Mouse (Mus musculus): ENCODE data around the gene Tyr. TPM values are rescaled to one million over a fixed set of nuclear protein-coding genes. Genes with fewer than 3 reads are reported as not detected.
"Not testable (repeated sequence)": the region's sequence is repeated elsewhere in the genome, so short reads cannot be mapped to it uniquely, and the experiment has no call there.

Gene Tyr
- polyA plus RNA-seq (2012; rRNA removed) = 0.02 TPM in 1 of 2 replicates, not detected in the other

GRCm38 (mm10) chr7:87493412-87493811, at the start of gene Tyr:
Tyr (minus strand) TSS chr7:87493512.
- H3K27me3 ChIP-seq (ENCODE audit: control insufficient read depth, insufficient read depth, low read length) = no peaks in the 10 kb centered on the region
- H3K4me1 ChIP-seq (ENCODE audit: control insufficient read depth, insufficient read depth, low read length) = no peaks in the 10 kb centered on the region
- DNase-seq = no peak
- TF ChIP-seq POLR2A (IDR thresholded peaks at IDR 0.05; ENCODE audit: borderline replicate concordance, insufficient read depth, low read length) (no peak), CTCF (IDR thresholded peaks at IDR 0.05; ENCODE audit: borderline replicate concordance, insufficient read depth, low read depth, low read length) (no peak)
- H3K4me3 ChIP-seq (replicated peaks; ENCODE audit: insufficient read depth, low read depth, low read length) = no peak within 1 kb of the TSS
- H3K27ac ChIP-seq (ENCODE audit: insufficient read depth, low read length) = no peak within 1 kb of the TSS

DNA sequence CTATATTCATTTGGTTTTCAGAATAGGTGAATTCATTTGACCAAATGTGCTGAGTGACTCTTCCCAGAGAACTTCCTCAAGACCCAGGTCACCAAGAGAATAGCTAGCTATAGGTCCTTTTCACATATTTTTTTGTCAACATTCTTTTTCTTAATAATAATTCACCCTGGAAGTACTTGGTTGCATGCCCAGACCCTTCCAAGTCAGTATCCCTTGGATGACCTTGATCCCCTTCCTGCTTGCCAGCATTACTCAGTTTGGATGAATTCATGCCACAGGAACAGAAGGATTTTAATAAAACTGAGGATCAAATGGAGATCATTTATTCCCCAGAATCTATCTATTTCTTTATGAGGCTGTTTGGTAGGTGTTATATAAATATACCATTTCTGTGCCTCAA, 45.7 kb upstream of the Tyr start:
- no peak for TF ChIP-seq POLR2A (IDR thresholded peaks at IDR 0.05; ENCODE audit: borderline replicate concordance, insufficient read depth, low read length)
- no peak for TF ChIP-seq CTCF (IDR thresholded peaks at IDR 0.05; ENCODE audit: borderline replicate concordance, insufficient read depth, low read depth, low read length)
- DNase-seq = no peak
- H3K27me3 ChIP-seq (ENCODE audit: control insufficient read depth, insufficient read depth, low read length) = no peaks in the 10 kb centered on the region
- H3K4me3 ChIP-seq (replicated peaks; ENCODE audit: insufficient read depth, low read depth, low read length) = no peak overlapping the region
- H3K4me1 ChIP-seq (ENCODE audit: control insufficient read depth, insufficient read depth, low read length) = no peaks in the 10 kb centered on the region
- no peak overlapping the region for H3K27ac ChIP-seq (ENCODE audit: insufficient read depth, low read length)

DNA sequence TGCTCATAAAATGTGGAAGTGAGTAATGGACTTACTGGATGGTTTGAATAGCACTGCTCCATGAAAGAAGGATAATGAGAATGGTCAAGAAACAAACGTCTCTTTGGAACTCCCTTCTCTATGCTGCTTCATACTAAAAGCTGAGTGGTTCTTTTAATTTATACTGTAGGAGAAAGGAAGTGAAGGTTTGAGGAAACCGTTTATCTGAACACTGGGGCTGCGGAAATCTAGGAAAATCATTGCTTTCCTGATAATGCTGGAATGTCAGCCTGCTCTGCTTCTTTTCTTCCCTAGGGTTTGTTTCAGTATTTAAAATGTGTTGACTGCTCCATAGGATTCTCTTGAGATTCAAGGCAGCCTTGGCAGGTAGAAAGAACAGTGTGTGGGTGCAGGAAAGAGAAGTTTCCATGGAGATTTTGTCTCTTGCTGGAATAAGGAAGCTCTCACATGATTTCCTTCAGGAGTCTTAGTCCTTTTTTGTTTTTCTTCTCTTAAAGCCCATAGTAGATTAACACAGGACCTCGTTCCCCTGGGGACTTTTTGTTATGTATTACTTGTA, 891 bp upstream of the Tyr start:
- H3K4me1 ChIP-seq (ENCODE audit: control insufficient read depth, insufficient read depth, low read length) = no peaks in the 10 kb centered on the region
- 23% methylated on average over 4 of the region's 4 CpGs for WGBS
- no peak overlapping the region for H3K27ac ChIP-seq (ENCODE audit: insufficient read depth, low read length)
- H3K27me3 ChIP-seq (ENCODE audit: control insufficient read depth, insufficient read depth, low read length) = no peaks in the 10 kb centered on the region
- no peak for DNase-seq
- no peak for TF ChIP-seq CTCF (IDR thresholded peaks at IDR 0.05; ENCODE audit: borderline replicate concordance, insufficient read depth, low read depth, low read length)
- no peak for TF ChIP-seq POLR2A (IDR thresholded peaks at IDR 0.05; ENCODE audit: borderline replicate concordance, insufficient read depth, low read length)
- H3K4me3 ChIP-seq (replicated peaks; ENCODE audit: insufficient read depth, low read depth, low read length) = no peak overlapping the region

DNA sequence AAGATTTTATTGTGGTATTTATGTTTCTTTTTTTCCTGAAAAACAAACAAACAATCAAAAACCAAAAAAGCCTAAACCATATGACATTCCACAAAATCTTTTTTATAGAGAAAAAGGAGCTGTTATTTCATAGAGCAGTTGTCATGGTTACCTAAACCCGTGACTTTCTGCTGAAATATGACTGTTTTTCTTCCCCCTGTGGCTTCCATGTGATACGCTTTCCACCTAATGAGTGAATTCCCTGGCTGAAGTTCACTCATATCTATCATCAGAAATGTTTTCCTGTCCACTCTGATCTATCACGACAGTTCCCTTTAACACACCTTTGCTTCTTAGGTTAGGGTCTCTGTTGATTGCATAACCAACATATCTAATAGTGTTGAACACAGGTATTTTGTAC, 5.3 kb downstream of the Tyr start:
- Histone ChIP-seq H3K27ac (ENCODE audit: insufficient read depth, low read length) (no peak overlapping the region), H3K27me3 (ENCODE audit: control insufficient read depth, insufficient read depth, low read length) (no peaks in the 10 kb centered on the region), H3K4me1 (ENCODE audit: control insufficient read depth, insufficient read depth, low read length) (no peaks in the 10 kb centered on the region), H3K4me3 (replicated peaks; ENCODE audit: insufficient read depth, low read depth, low read length) (no peak overlapping the region)
- TF ChIP-seq POLR2A (IDR thresholded peaks at IDR 0.05; ENCODE audit: borderline replicate concordance, insufficient read depth, low read length) = no peak
- TF ChIP-seq CTCF (IDR thresholded peaks at IDR 0.05; ENCODE audit: borderline replicate concordance, insufficient read depth, low read depth, low read length) = no peak
- WGBS = 52% methylated on average over 3 of the region's 3 CpGs
- no peak for DNase-seq

DNA sequence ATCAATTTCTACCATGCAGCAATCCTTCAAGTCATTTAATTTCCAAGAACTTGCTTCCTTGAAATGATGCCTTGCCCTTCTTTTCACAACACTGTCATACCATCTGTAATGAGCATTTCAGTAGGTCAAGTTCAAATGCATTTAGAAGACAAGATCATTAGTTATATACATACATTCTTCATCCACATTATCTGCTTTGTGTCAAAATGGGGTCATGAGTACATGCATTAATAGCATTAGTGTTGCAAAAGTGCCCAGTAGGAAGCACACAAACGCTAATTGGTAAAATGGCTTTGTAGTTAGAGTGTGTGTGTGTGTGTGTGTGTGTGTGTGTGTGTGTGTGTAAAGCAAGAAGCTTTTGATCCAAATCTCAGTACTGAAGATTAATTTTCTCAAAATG, 80.0 kb downstream of the Tyr start:
- DNase-seq = no peak
- H3K27ac ChIP-seq (ENCODE audit: insufficient read depth, low read length) = no peak overlapping the region
- no peaks in the 10 kb centered on the region for H3K4me1 ChIP-seq (ENCODE audit: control insufficient read depth, insufficient read depth, low read length)
- H3K27me3 ChIP-seq (ENCODE audit: control insufficient read depth, insufficient read depth, low read length) = no peaks in the 10 kb centered on the region
- no peak overlapping the region for H3K4me3 ChIP-seq (replicated peaks; ENCODE audit: insufficient read depth, low read depth, low read length)
- TF ChIP-seq CTCF (IDR thresholded peaks at IDR 0.05; ENCODE audit: borderline replicate concordance, insufficient read depth, low read depth, low read length) = no peak
- no peak for TF ChIP-seq POLR2A (IDR thresholded peaks at IDR 0.05; ENCODE audit: borderline replicate concordance, insufficient read depth, low read length)
- WGBS = 65% methylated on average over 1 of the region's 1 CpGs

GRCm38 (mm10) chr7:87411373-87411772, 81.9 kb downstream of the Tyr start:
- H3K27me3 ChIP-seq (ENCODE audit: control insufficient read depth, insufficient read depth, low read length); H3K27ac ChIP-seq (ENCODE audit: insufficient read depth, low read length); DNase-seq; H3K4me3 ChIP-seq (replicated peaks; ENCODE audit: insufficient read depth, low read depth, low read length); H3K4me1 ChIP-seq (ENCODE audit: control insufficient read depth, insufficient read depth, low read length): not testable (repeated sequence)
- 15% methylated on average over 4 of the region's 4 CpGs for WGBS
- 0 out of 2 replicates have a peak, but pooled peaks have one; percentile 3 for TF ChIP-seq CTCF (IDR thresholded peaks at IDR 0.05; ENCODE audit: borderline replicate concordance, insufficient read depth, low read depth, low read length)

- H3K4me3 ChIP-seq (replicated peaks; ENCODE audit: insufficient read depth, low read depth, low read length) = no peak overlapping the region
- 82% methylated on average over 7 of the region's 7 CpGs for WGBS
- DNase-seq = no peak
- no peak overlapping the region for H3K27ac ChIP-seq (ENCODE audit: insufficient read depth, low read length)
- H3K4me1 ChIP-seq (ENCODE audit: control insufficient read depth, insufficient read depth, low read length) = no peaks in the 10 kb centered on the region
- no peak for TF ChIP-seq POLR2A (IDR thresholded peaks at IDR 0.05; ENCODE audit: borderline replicate concordance, insufficient read depth, low read length)
- no peak for TF ChIP-seq CTCF (IDR thresholded peaks at IDR 0.05; ENCODE audit: borderline replicate concordance, insufficient read depth, low read depth, low read length)
- no peaks in the 10 kb centered on the region for H3K27me3 ChIP-seq (ENCODE audit: control insufficient read depth, insufficient read depth, low read length)
Measured at GRCm38 (mm10) chr7:87397023-87397422, 96.3 kb downstream of the Tyr start.

DNA sequence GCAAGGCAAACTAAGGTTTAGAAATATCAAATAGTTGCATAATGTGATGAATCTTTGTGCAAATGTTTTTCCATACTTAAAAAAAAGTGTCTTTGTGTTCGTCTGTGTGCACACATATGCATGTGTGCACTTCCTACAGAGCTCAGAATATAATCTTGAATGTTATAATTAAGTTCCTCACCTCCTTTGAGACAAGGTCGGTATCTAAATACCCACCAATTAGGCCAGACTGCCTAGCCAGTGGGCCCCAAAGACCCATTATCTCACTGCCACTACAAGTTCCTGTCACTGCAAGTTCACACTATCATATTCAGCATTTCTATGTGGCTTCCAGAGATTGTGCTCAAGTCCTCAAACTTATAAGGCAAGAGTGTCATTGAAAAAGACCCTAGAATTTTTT, 118.4 kb downstream of the Tyr start:
- no peaks in the 10 kb centered on the region for H3K4me1 ChIP-seq (ENCODE audit: control insufficient read depth, insufficient read depth, low read length)
- WGBS = 67% methylated on average over 2 of the region's 2 CpGs
- DNase-seq = no peak
- TF ChIP-seq CTCF (IDR thresholded peaks at IDR 0.05; ENCODE audit: borderline replicate concordance, insufficient read depth, low read depth, low read length) (no peak), POLR2A (IDR thresholded peaks at IDR 0.05; ENCODE audit: borderline replicate concordance, insufficient read depth, low read length) (no peak)
- H3K27me3 ChIP-seq (ENCODE audit: control insufficient read depth, insufficient read depth, low read length) = no peaks in the 10 kb centered on the region
- no peak overlapping the region for H3K4me3 ChIP-seq (replicated peaks; ENCODE audit: insufficient read depth, low read depth, low read length)
- no peak overlapping the region for H3K27ac ChIP-seq (ENCODE audit: insufficient read depth, low read length)

Other genes starting within 250 kb of the Tyr start
- 0.17 and 0.26 TPM in 2 replicates for gene Nox4, start 247.4 kb downstream of the Tyr start, polyA plus RNA-seq (2012; rRNA removed)
- gene Grm5, start 90.7 kb upstream of the Tyr start, polyA plus RNA-seq (2012; rRNA removed) = 7.5 and 9.4 TPM in 2 replicates

All from cerebellum, adult 2 months (tissue).